Mouse (Mus musculus) hindbrain, embryonic 12.5 days (tissue): ENCODE results near the gene Vav3. TPM values are rescaled to one million over a fixed set of nuclear protein-coding genes. Genes with fewer than 3 reads are reported as not detected.
A peak's percentile ranks its signal among the peaks of the same experiment; 100 is the strongest.

ENCODE experiments used
- ATAC-seq: fragments of 200-750 bp; cut with Nextera tagmentation; 2 replicates; pipeline ENCODE4 v1.8.0; 2017; ENCODE audit warnings: moderate TSS enrichment; ENCODE audit not compliant: low FRiP score
- H3K27ac ChIP-seq: fragments of 300-500 bp; sonication (generic); 2 replicates; pipeline ENCODE4 v1.5.1; 2016; ENCODE audit warnings: mild to moderate bottlenecking
- H3K27me3 ChIP-seq: fragments of 300-500 bp; sonication (generic); 2 replicates; pipeline ENCODE4 v1.6.1; 2016; ENCODE audit warnings: mild to moderate bottlenecking
- H3K36me3 ChIP-seq: fragments of 300-500 bp; sonication (generic); 2 replicates; pipeline ENCODE4 v1.6.1; 2016; ENCODE audit warnings: mild to moderate bottlenecking
- H3K4me1 ChIP-seq: fragments of 300-500 bp; sonication (generic); 2 replicates; pipeline ENCODE4 v1.6.1; 2016
- H3K4me2 ChIP-seq: fragments of 300-500 bp; sonication (generic); replicated peaks from 2 replicates; pipeline ENCODE4 v1.6.1; 2016; ENCODE audit warnings: mild to moderate bottlenecking
- H3K4me3 ChIP-seq: fragments of 300-500 bp; sonication (generic); 2 replicates; pipeline ENCODE4 v1.5.1; 2016; ENCODE audit warnings: mild to moderate bottlenecking
- H3K9ac ChIP-seq: fragments of 300-500 bp; sonication (generic); 2 replicates; pipeline ENCODE4 v1.6.1; 2016; ENCODE audit warnings: mild to moderate bottlenecking, moderate library complexity
- H3K9me3 ChIP-seq: fragments of 300-500 bp; sonication (generic); replicated peaks from 2 replicates; pipeline ENCODE4 v1.6.1; 2016; ENCODE audit warnings: mild to moderate bottlenecking
- WGBS: fragments of 180-500 bp; shearing (Covaris S2); methylation state at CpG from one replicate; pipeline ENCODE4 v1.1.7; 2016; 5-methylcytosine and 5-hydroxymethylcytosine counted together
- polyA plus RNA-seq: library from polyadenylated mRNA; unstranded; fragments of >200 nt; fragmentation: Nextera tagmentation; extraction: Ambion mirVana; gene quantifications from 2 replicates; pipeline ENCODE4 v1.2.1, GENCODE M21; 2016

The Vav3 gene
- polyA plus RNA-seq, 1 experiment from 2014 or later: 24.0 TPM

DNA sequence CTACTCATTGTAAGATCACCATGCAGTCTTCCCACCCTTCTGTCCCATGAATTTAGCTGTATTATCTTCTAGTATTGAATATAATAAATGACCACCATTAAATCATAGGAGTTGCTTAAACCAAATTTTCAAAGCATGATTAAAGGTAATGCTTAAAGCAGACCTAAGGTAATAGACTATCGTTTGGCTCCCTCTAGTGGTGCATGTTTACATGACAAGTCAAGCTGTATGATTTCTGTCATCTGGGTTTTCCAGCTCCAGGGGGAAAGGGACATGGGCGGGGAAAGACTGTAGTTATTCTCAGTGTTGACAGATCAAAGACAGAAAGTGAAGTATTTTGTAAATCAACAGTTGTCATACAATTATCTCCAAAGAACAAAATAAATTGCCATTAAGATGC is 151.1 kb downstream of the Vav3 start:
- no peak overlapping the region for H3K9ac ChIP-seq
- H3K4me1 ChIP-seq: peaks cover 33% of the 10 kb centered on the region
- no peak for ATAC-seq
- no peak overlapping the region for H3K27ac ChIP-seq
- no peaks in the 10 kb centered on the region for H3K27me3 ChIP-seq
- H3K9me3 ChIP-seq: no peaks in the 10 kb centered on the region
- H3K36me3 ChIP-seq: no peaks in the 10 kb centered on the region
- no peak overlapping the region for H3K4me2 ChIP-seq
- H3K4me3 ChIP-seq: no peak overlapping the region
- 8% methylated on average over 2 of the region's 2 CpGs for WGBS

- no peak overlapping the region for H3K9ac ChIP-seq
- no peak overlapping the region for H3K4me2 ChIP-seq
- peaks cover 5% of the 10 kb centered on the region; the same call in 1 of the 2 replicates for H3K4me1 ChIP-seq
- no peaks in the 10 kb centered on the region for H3K9me3 ChIP-seq
- peak; percentile 89 for ATAC-seq
- H3K27me3 ChIP-seq: no peaks in the 10 kb centered on the region
- H3K4me3 ChIP-seq: no peak overlapping the region
- H3K27ac ChIP-seq: 0 out of 2 replicates have a peak overlapping the region, but pooled peaks have one; percentile 2
- WGBS: 47% methylated on average over 5 of the region's 5 CpGs
- no peaks in the 10 kb centered on the region for H3K36me3 ChIP-seq
Measured at GRCm38 (mm10) chr3:109496461-109496860, 156.0 kb downstream of the Vav3 start.

GRCm38 (mm10) chr3:109497074-109497473 is 156.6 kb downstream of the Vav3 start:
- no peaks in the 10 kb centered on the region for H3K9me3 ChIP-seq

DNA sequence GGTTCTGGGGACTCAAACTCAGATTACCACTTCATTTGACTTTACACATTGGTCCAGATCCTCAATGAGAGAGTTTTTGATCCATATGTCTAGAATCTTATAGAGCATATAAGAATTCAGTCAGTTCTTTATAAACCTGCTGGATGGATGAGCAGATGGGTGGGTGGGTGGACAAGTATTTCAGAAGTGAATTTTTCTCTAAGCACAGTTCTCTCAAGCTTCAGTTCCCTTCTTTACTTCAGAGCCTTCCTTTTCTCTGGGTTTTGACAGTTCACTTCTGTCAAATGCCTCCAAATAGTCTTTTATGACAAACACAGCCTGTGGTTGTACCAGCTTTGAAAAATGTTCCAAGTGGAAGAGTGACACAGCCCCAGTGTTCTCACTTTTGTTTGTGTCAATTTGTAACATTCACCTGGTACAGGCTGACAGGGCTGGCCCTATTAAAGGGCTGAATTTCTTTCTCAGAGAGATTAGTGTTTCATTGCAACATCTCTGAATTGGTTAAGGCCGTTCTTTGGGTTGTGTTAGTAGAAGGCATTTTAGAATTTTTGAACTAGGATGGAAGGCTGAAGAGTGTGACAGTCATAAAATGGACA is 159.5 kb downstream of the Vav3 start:
- Histone ChIP-seq H3K9me3 (no peaks in the 10 kb centered on the region), H3K4me1 (peaks cover 5% of the 10 kb centered on the region; the same call in 1 of the 2 replicates), H3K4me2 (no peak overlapping the region), H3K27ac (no peak overlapping the region), H3K9ac (no peak overlapping the region), H3K4me3 (no peak overlapping the region), H3K36me3 (no peaks in the 10 kb centered on the region), H3K27me3 (no peaks in the 10 kb centered on the region)
- WGBS: 94% methylated on average over 1 of the region's 1 CpGs
- no peak for ATAC-seq

More at GRCm38 (mm10) chr3:109497074-109497473, 156.6 kb downstream of the Vav3 start:
- Histone ChIP-seq H3K27me3 (no peaks in the 10 kb centered on the region), H3K27ac (no peak overlapping the region), H3K9ac (no peak overlapping the region), H3K4me1 (peaks cover 5% of the 10 kb centered on the region; the same call in 1 of the 2 replicates), H3K4me3 (no peak overlapping the region), H3K4me2 (no peak overlapping the region), H3K36me3 (no peaks in the 10 kb centered on the region)
- ATAC-seq: no peak
- WGBS: 80% methylated on average over 4 of the region's 4 CpGs

GRCm38 (mm10) chr3:109509784-109510183 is 169.3 kb downstream of the Vav3 start:
- WGBS: 86% methylated on average over 1 of the region's 1 CpGs

GRCm38 (mm10) chr3:109511849-109512248 is 171.4 kb downstream of the Vav3 start:
- Histone ChIP-seq H3K27me3 (no peaks in the 10 kb centered on the region), H3K27ac (no peak overlapping the region), H3K9me3 (no peaks in the 10 kb centered on the region), H3K4me3 (no peak overlapping the region), H3K36me3 (no peaks in the 10 kb centered on the region), H3K4me1 (no peaks in the 10 kb centered on the region), H3K9ac (no peak overlapping the region), H3K4me2 (no peak overlapping the region)
- no peak for ATAC-seq
- 93% methylated on average over 1 of the region's 1 CpGs for WGBS

More at GRCm38 (mm10) chr3:109509784-109510183, 169.3 kb downstream of the Vav3 start:
- H3K4me3 ChIP-seq: no peak overlapping the region
- no peaks in the 10 kb centered on the region for H3K9me3 ChIP-seq
- H3K36me3 ChIP-seq: no peaks in the 10 kb centered on the region
- no peak for ATAC-seq
- no peak overlapping the region for H3K9ac ChIP-seq
- no peaks in the 10 kb centered on the region for H3K4me1 ChIP-seq
- no peaks in the 10 kb centered on the region for H3K27me3 ChIP-seq
- H3K27ac ChIP-seq: no peak overlapping the region
- H3K4me2 ChIP-seq: no peak overlapping the region

GRCm38 (mm10) chr3:109515479-109515878 is 175.0 kb downstream of the Vav3 start:
- no peak overlapping the region for H3K4me3 ChIP-seq
- H3K4me2 ChIP-seq: no peak overlapping the region
- ATAC-seq: no peak
- H3K9me3 ChIP-seq: no peaks in the 10 kb centered on the region
- no peaks in the 10 kb centered on the region for H3K4me1 ChIP-seq
- no peak overlapping the region for H3K9ac ChIP-seq
- H3K27ac ChIP-seq: no peak overlapping the region
- WGBS: 83% methylated on average over 3 of the region's 3 CpGs
- H3K36me3 ChIP-seq: no peaks in the 10 kb centered on the region
- no peaks in the 10 kb centered on the region for H3K27me3 ChIP-seq

DNA sequence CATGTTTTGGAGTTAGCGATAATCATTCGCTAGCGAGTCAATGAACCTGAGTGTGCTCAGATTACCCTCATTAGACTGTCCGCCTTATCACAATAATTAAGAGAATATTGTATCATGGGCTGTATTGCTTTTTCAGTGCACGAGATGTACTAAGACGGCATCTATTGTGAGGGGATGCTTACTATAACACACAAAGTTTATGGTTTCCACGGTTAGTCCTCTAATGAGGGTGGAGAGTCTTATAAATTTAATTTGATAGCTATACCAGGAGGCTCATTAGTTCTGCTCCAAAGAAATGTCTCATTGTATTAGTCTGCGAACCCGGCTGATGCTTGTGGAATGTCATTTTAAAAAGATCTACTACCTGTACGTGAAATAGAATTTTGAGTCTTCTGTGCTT is 175.9 kb downstream of the Vav3 start:
- Histone ChIP-seq H3K27ac (no peak overlapping the region), H3K9ac (no peak overlapping the region), H3K9me3 (no peaks in the 10 kb centered on the region), H3K4me3 (no peak overlapping the region), H3K4me2 (no peak overlapping the region), H3K27me3 (no peaks in the 10 kb centered on the region), H3K36me3 (no peaks in the 10 kb centered on the region), H3K4me1 (no peaks in the 10 kb centered on the region)
- no peak for ATAC-seq
- 85% methylated on average over 10 of the region's 10 CpGs for WGBS

DNA sequence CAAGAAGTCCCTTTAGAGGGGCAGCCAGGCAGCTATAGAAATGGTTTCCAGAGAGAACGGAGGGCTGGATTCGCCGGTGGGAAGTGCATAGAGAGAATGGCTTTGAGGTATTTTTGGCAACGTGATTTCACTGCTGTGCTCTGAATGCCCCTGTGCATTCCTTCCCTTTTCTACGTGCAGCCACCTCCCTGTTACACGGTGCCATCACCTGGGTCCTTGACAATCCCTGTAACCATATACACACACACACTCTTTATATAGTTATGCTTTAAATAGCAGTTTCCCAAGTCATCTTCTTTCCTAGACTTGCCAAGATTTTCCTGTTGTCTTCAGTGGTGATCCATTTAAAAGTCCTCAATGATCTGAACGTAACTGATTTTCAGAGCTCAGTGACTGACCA is 181.7 kb downstream of the Vav3 start:
- H3K27me3 ChIP-seq: no peaks in the 10 kb centered on the region
- H3K4me2 ChIP-seq: no peak overlapping the region
- ATAC-seq: no peak
- H3K4me1 ChIP-seq: no peaks in the 10 kb centered on the region
- 85% methylated on average over 7 of the region's 7 CpGs for WGBS
- no peak overlapping the region for H3K27ac ChIP-seq
- no peaks in the 10 kb centered on the region for H3K9me3 ChIP-seq
- H3K36me3 ChIP-seq: no peaks in the 10 kb centered on the region
- H3K4me3 ChIP-seq: no peak overlapping the region
- H3K9ac ChIP-seq: no peak overlapping the region

DNA sequence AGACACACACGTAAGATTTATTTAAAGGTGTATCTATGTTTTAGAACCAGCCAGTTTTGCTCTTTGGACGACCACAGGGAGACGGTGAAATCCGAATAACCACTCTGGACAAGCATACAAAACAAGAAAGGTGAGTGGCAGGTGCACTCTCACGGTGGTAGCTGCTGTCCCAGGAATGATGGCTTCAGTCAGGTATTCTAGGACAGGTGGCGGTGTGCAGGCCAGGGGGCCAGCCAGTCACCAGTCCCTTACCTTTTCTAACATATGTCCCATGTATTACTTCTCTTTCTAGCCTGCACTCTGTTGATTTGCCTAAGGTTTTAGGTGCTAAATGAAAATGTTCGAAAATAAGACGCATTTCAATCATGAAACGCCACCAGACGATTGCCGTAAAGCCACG is 185.4 kb downstream of the Vav3 start:
- no peak overlapping the region for H3K27ac ChIP-seq
- WGBS: 88% methylated on average over 12 of the region's 12 CpGs
- H3K4me2 ChIP-seq: no peak overlapping the region
- no peaks in the 10 kb centered on the region for H3K36me3 ChIP-seq
- H3K4me1 ChIP-seq: no peaks in the 10 kb centered on the region
- ATAC-seq: no peak
- no peak overlapping the region for H3K4me3 ChIP-seq
- H3K27me3 ChIP-seq: no peaks in the 10 kb centered on the region
- H3K9ac ChIP-seq: no peak overlapping the region
- no peaks in the 10 kb centered on the region for H3K9me3 ChIP-seq

GRCm38 (mm10) chr3:109526246-109526645 is 185.8 kb downstream of the Vav3 start:
- H3K4me2 ChIP-seq: no peak overlapping the region
- no peaks in the 10 kb centered on the region for H3K36me3 ChIP-seq
- ATAC-seq: peak; percentile 45; the same call in 1 of the 2 replicates
- no peaks in the 10 kb centered on the region for H3K9me3 ChIP-seq
- H3K27ac ChIP-seq: no peak overlapping the region
- 2% methylated on average over 4 of the region's 4 CpGs for WGBS
- H3K4me1 ChIP-seq: no peaks in the 10 kb centered on the region
- no peak overlapping the region for H3K9ac ChIP-seq
- H3K27me3 ChIP-seq: no peaks in the 10 kb centered on the region
- no peak overlapping the region for H3K4me3 ChIP-seq

GRCm38 (mm10) chr3:109526651-109527050 is 186.2 kb downstream of the Vav3 start:
- no peak overlapping the region for H3K4me3 ChIP-seq
- WGBS: 68% methylated on average over 8 of the region's 8 CpGs
- H3K27ac ChIP-seq: no peak overlapping the region
- peak; percentile 52; the same call in 1 of the 2 replicates for ATAC-seq
- H3K9me3 ChIP-seq: no peaks in the 10 kb centered on the region
- H3K4me1 ChIP-seq: no peaks in the 10 kb centered on the region
- H3K27me3 ChIP-seq: no peaks in the 10 kb centered on the region
- no peaks in the 10 kb centered on the region for H3K36me3 ChIP-seq
- no peak overlapping the region for H3K9ac ChIP-seq
- H3K4me2 ChIP-seq: no peak overlapping the region

DNA sequence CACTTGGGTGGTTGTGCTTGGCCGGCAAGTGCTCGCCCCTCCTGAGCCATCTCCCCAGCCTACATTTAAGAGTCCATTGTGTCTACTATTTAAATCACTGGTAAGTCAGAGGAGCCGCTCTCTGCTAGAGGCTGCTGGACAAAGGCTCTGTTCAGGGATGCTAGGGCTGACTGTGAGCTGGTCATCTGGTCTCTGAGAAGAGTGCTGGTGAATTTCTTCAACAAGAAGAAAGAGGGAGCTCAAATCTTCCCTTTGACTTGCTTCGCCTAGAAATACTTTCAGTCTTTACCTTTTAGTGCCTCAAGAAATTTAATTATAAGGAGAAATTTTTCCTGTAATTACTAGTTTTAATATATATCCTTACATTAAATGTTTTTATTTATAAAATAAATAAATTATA is 188.2 kb downstream of the Vav3 start:
- H3K9me3 ChIP-seq: no peaks in the 10 kb centered on the region
- no peak for ATAC-seq
- no peaks in the 10 kb centered on the region for H3K36me3 ChIP-seq
- no peak overlapping the region for H3K27ac ChIP-seq
- 51% methylated on average over 4 of the region's 4 CpGs for WGBS
- no peak overlapping the region for H3K9ac ChIP-seq
- H3K4me2 ChIP-seq: no peak overlapping the region
- no peak overlapping the region for H3K4me3 ChIP-seq
- no peaks in the 10 kb centered on the region for H3K4me1 ChIP-seq
- no peaks in the 10 kb centered on the region for H3K27me3 ChIP-seq
